Mouse (Mus musculus): ENCODE results near the gene Dusp16. TPM values are rescaled to one million over a fixed set of nuclear protein-coding genes. Genes with fewer than 3 reads are reported as not detected.

Dusp16 gene
- polyA plus RNA-seq, 1 experiment from 2014 or later: 12.0 TPM

GRCm38 (mm10) chr6:134753858-134754257 lies 38.6 kb downstream of the Dusp16 start:
- Histone ChIP-seq H3K27me3 (replicated peaks; ENCODE audit: insufficient read depth, low read length) (no peaks in the 10 kb centered on the region), H3K9me3 (ENCODE audit: low read length) (no peaks in the 10 kb centered on the region), H3K4me1 (ENCODE audit: insufficient read depth, low read depth, low read length) (no peaks in the 10 kb centered on the region), H3K4me3 (ENCODE audit: low read depth, low read length) (no peak overlapping the region), H3K36me3 (ENCODE audit: insufficient read depth, low read length) (no peaks in the 10 kb centered on the region), H3K4me2 (replicated peaks; ENCODE audit: low read depth, low read length) (no peak overlapping the region), H3K9ac (replicated peaks; ENCODE audit: low read depth) (no peak overlapping the region), H3K27ac (ENCODE audit: low read length) (no peak overlapping the region)
- DNase-seq (ENCODE audit: low spot score) (no peak), ATAC-seq (no peak)
- TF ChIP-seq EP300 (IDR thresholded peaks at IDR 0.05): no peak
- no peak for TF ChIP-seq CTCF (IDR thresholded peaks at IDR 0.05)
- 92% methylated on average over 11 of the region's 11 CpGs for WGBS

- TF ChIP-seq CTCF (IDR thresholded peaks at IDR 0.05): no peak
- no peak for TF ChIP-seq EP300 (IDR thresholded peaks at IDR 0.05)
- H3K27me3 ChIP-seq (replicated peaks; ENCODE audit: insufficient read depth, low read length): no peaks in the 10 kb centered on the region
- H3K4me3 ChIP-seq (ENCODE audit: low read depth, low read length): no peak overlapping the region
- no peaks in the 10 kb centered on the region for H3K9me3 ChIP-seq (ENCODE audit: low read length)
- H3K4me1 ChIP-seq (ENCODE audit: insufficient read depth, low read depth, low read length): no peaks in the 10 kb centered on the region
- DNase-seq (ENCODE audit: low spot score): peak; percentile 30
- whole genome bisulfite sequencing: 90% methylated on average over 4 of the region's 4 CpGs
- no peak overlapping the region for H3K9ac ChIP-seq (replicated peaks; ENCODE audit: low read depth)
- H3K36me3 ChIP-seq (ENCODE audit: insufficient read depth, low read length): no peaks in the 10 kb centered on the region
- no peak for ATAC-seq
- H3K27ac ChIP-seq (ENCODE audit: low read length): no peak overlapping the region
- H3K4me2 ChIP-seq (replicated peaks; ENCODE audit: low read depth, low read length): no peak overlapping the region
Measured at GRCm38 (mm10) chr6:134753412-134753811, 39.0 kb downstream of the Dusp16 start.

GRCm38 (mm10) chr6:134751883-134752647 lies 40.4 kb downstream of the Dusp16 start:
- no peak overlapping the region for H3K9ac ChIP-seq (replicated peaks; ENCODE audit: low read depth)
- DNase-seq (ENCODE audit: low spot score) (no peak), ATAC-seq (no peak)
- H3K27me3 ChIP-seq (replicated peaks; ENCODE audit: insufficient read depth, low read length): no peaks in the 10 kb centered on the region
- H3K36me3 ChIP-seq (ENCODE audit: insufficient read depth, low read length): no peaks in the 10 kb centered on the region
- TF ChIP-seq EP300 (IDR thresholded peaks at IDR 0.05): no peak
- TF ChIP-seq CTCF (IDR thresholded peaks at IDR 0.05): no peak
- no peaks in the 10 kb centered on the region for H3K9me3 ChIP-seq (ENCODE audit: low read length)
- H3K27ac ChIP-seq (ENCODE audit: low read length): no peak overlapping the region
- WGBS: 79% methylated on average over 5 of the region's 5 CpGs
- H3K4me1 ChIP-seq (ENCODE audit: insufficient read depth, low read depth, low read length): no peaks in the 10 kb centered on the region
- H3K4me3 ChIP-seq (ENCODE audit: low read depth, low read length): no peak overlapping the region
- H3K4me2 ChIP-seq (replicated peaks; ENCODE audit: low read depth, low read length): no peak overlapping the region

GRCm38 (mm10) chr6:134751087-134751486 lies 41.3 kb downstream of the Dusp16 start:
- Histone ChIP-seq H3K27ac (ENCODE audit: low read length) (no peak overlapping the region), H3K9me3 (ENCODE audit: low read length) (no peaks in the 10 kb centered on the region), H3K36me3 (ENCODE audit: insufficient read depth, low read length) (0 out of 2 replicates have a peak, but pooled peaks cover 1% of the 10 kb centered on the region), H3K27me3 (replicated peaks; ENCODE audit: insufficient read depth, low read length) (no peaks in the 10 kb centered on the region), H3K4me3 (ENCODE audit: low read depth, low read length) (no peak overlapping the region), H3K4me1 (ENCODE audit: insufficient read depth, low read depth, low read length) (no peaks in the 10 kb centered on the region), H3K9ac (replicated peaks; ENCODE audit: low read depth) (no peak overlapping the region), H3K4me2 (replicated peaks; ENCODE audit: low read depth, low read length) (no peak overlapping the region)
- ATAC-seq: no peak
- whole genome bisulfite sequencing: 93% methylated on average over 4 of the region's 4 CpGs
- TF ChIP-seq EP300 (IDR thresholded peaks at IDR 0.05): no peak
- no peak for DNase-seq (ENCODE audit: low spot score)

- H3K9me3 ChIP-seq (ENCODE audit: low read length): no peaks in the 10 kb centered on the region
- no peaks in the 10 kb centered on the region for H3K27me3 ChIP-seq (replicated peaks; ENCODE audit: insufficient read depth, low read length)
- WGBS: 63% methylated on average over 3 of the region's 3 CpGs
- H3K36me3 ChIP-seq (ENCODE audit: insufficient read depth, low read length): 0 out of 2 replicates have a peak, but pooled peaks cover 3% of the 10 kb centered on the region
- H3K9ac ChIP-seq (replicated peaks; ENCODE audit: low read depth): no peak overlapping the region
- ATAC-seq (peak; percentile 58), DNase-seq (ENCODE audit: low spot score) (peak; percentile 50)
- H3K4me3 ChIP-seq (ENCODE audit: low read depth, low read length): no peak overlapping the region
- TF ChIP-seq CTCF (IDR thresholded peaks at IDR 0.05) (no peak), EP300 (IDR thresholded peaks at IDR 0.05) (peak; percentile 96)
- H3K4me2 ChIP-seq (replicated peaks; ENCODE audit: low read depth, low read length): no peak overlapping the region
- H3K27ac ChIP-seq (ENCODE audit: low read length): no peak overlapping the region; the same call in 1 of the 2 replicates
- no peaks in the 10 kb centered on the region for H3K4me1 ChIP-seq (ENCODE audit: insufficient read depth, low read depth, low read length)
Measured at GRCm38 (mm10) chr6:134748126-134748525, 44.3 kb downstream of the Dusp16 start.

GRCm38 (mm10) chr6:134745876-134746275 lies 46.5 kb downstream of the Dusp16 start:
- Histone ChIP-seq H3K4me2 (replicated peaks; ENCODE audit: low read depth, low read length) (no peak overlapping the region), H3K27me3 (replicated peaks; ENCODE audit: insufficient read depth, low read length) (no peaks in the 10 kb centered on the region), H3K27ac (ENCODE audit: low read length) (no peak overlapping the region), H3K4me3 (ENCODE audit: low read depth, low read length) (no peak overlapping the region), H3K9ac (replicated peaks; ENCODE audit: low read depth) (no peak overlapping the region), H3K9me3 (ENCODE audit: low read length) (no peaks in the 10 kb centered on the region), H3K4me1 (ENCODE audit: insufficient read depth, low read depth, low read length) (no peaks in the 10 kb centered on the region), H3K36me3 (ENCODE audit: insufficient read depth, low read length) (0 out of 2 replicates have a peak, but pooled peaks cover 3% of the 10 kb centered on the region)
- TF ChIP-seq CTCF (IDR thresholded peaks at IDR 0.05) (no peak), EP300 (IDR thresholded peaks at IDR 0.05) (peak; percentile 64)
- DNase-seq (ENCODE audit: low spot score) (peak; percentile 61), ATAC-seq (peak; percentile 48)
- WGBS: 73% methylated on average over 7 of the region's 7 CpGs
